Mouse (Mus musculus) CH12.LX (cell line): Measurements from ENCODE around the gene Nid1. TPM values are rescaled to one million over a fixed set of nuclear protein-coding genes. Genes with fewer than 3 reads are reported as not detected.

ENCODE experiments used
- DNase-seq: peaks from one replicate; pipeline ENCODE4 v3.0.0-alpha.2; 2013; ENCODE audit errors: extremely low read depth
- H3K27ac ChIP-seq: 2 replicates; pipeline ENCODE4 v1.5.1; 2012; ENCODE audit warnings: low read depth, mild to moderate bottlenecking, control low read depth, moderate library complexity; ENCODE audit not compliant: insufficient read depth
- H3K27me3 ChIP-seq: replicated peaks from 2 replicates; pipeline ENCODE3; 2012; ENCODE audit warnings: inconsistent platforms
- H3K36me3 ChIP-seq, 2 experiments: replicated peaks in 1 of 2; 2 replicates each; pipeline versions ENCODE3 to v1.6.1; 2012; ENCODE audit warnings: inconsistent platforms in 1 of 2, low read length in 1 of 2, mild to moderate bottlenecking in 1 of 2, mixed read lengths in 1 of 2, moderate library complexity in 1 of 2; ENCODE audit not compliant: control insufficient read depth in 1 of 2, insufficient read depth in 1 of 2
- H3K4me1 ChIP-seq, 2 experiments: 2 replicates each; pipeline ENCODE4 v1.6.1; 2012; ENCODE audit warnings: inconsistent platforms in 1 of 2, moderate library complexity in 1 of 2; ENCODE audit not compliant: insufficient read depth in 2 of 2, control insufficient read depth in 1 of 2
- H3K4me2 ChIP-seq: 2 replicates; pipeline ENCODE4 v1.6.1; 2012; ENCODE audit warnings: low read depth, mild to moderate bottlenecking, control low read depth; ENCODE audit not compliant: poor library complexity, insufficient read depth, severe bottlenecking
- H3K4me3 ChIP-seq, 3 experiments: fragments of 150-350 bp in 1 of 3; sonication (generic) in 1 of 3; replicated peaks in 1 of 3; 2 replicates each; pipeline versions ENCODE3 to v1.5.1; 2011 to 2012; ENCODE audit warnings: low read depth in 2 of 3, low read length in 2 of 3, mild to moderate bottlenecking in 2 of 3, moderate library complexity in 2 of 3, control low read depth in 1 of 3, improper control_type of control experiment in 1 of 3, inconsistent platforms in 1 of 3, mixed read lengths in 1 of 3; ENCODE audit not compliant: poor library complexity in 1 of 3
- H3K79me2 ChIP-seq: replicated peaks from 2 replicates; pipeline ENCODE4 v1.6.1; 2012; ENCODE audit warnings: mild to moderate bottlenecking, moderate library complexity; ENCODE audit not compliant: control insufficient read depth, poor library complexity, insufficient read depth, severe bottlenecking; ENCODE audit errors: extremely low read depth
- H3K9ac ChIP-seq: 2 replicates; pipeline ENCODE4 v1.6.1; 2012; ENCODE audit warnings: low read depth, mild to moderate bottlenecking, control low read depth, moderate library complexity; ENCODE audit not compliant: insufficient read depth
- H3K9me3 ChIP-seq: replicated peaks from 2 replicates; pipeline ENCODE3; 2012; ENCODE audit warnings: low read length, inconsistent platforms, mixed read lengths
- BHLHE40 ChIP-seq: IDR thresholded peaks from 2 replicates; pipeline ENCODE4 v1.6.1; 2011; ENCODE audit warnings: mild to moderate bottlenecking, low read depth, low read length, improper control_type of control experiment
- CHD1 ChIP-seq: IDR thresholded peaks from 2 replicates; pipeline ENCODE4 v1.6.1; 2012; ENCODE audit warnings: low read depth, low read length, improper control_type of control experiment, inconsistent platforms
- CHD2 ChIP-seq: IDR thresholded peaks from 2 replicates; pipeline ENCODE4 v1.6.1; 2011; ENCODE audit warnings: low read length, improper control_type of control experiment
- CTCF ChIP-seq, 2 experiments: IDR thresholded peaks in 1 of 2; conservative IDR thresholded peaks in 1 of 2; 2 replicates each; pipeline ENCODE4 v1.5.1; 2011 to 2012; ENCODE audit warnings: low read depth in 2 of 2, low read length in 2 of 2, improper control_type of control experiment in 1 of 2, inconsistent platforms in 1 of 2, mild to moderate bottlenecking in 1 of 2, moderate library complexity in 1 of 2
- E2F4 ChIP-seq: IDR thresholded peaks from 2 replicates; pipeline ENCODE4 v1.6.1; 2011; ENCODE audit warnings: low read depth, low read length, improper control_type of control experiment; ENCODE audit not compliant: insufficient replicate concordance
- EP300 ChIP-seq: IDR thresholded peaks from 2 replicates; pipeline ENCODE4 v1.6.1; 2011; ENCODE audit warnings: low read length, improper control_type of control experiment
- ETS1 ChIP-seq: conservative IDR thresholded peaks from 2 replicates; pipeline ENCODE4 v1.6.1; 2012; ENCODE audit warnings: low read depth, mild to moderate bottlenecking, inconsistent platforms, low read length, improper control_type of control experiment, moderate library complexity
- GABPA ChIP-seq: IDR thresholded peaks from 2 replicates; pipeline ENCODE4 v1.6.1; 2012; ENCODE audit warnings: low read depth, low read length, improper control_type of control experiment, inconsistent platforms; ENCODE audit not compliant: insufficient replicate concordance
- HCFC1 ChIP-seq: IDR thresholded peaks from 2 replicates; pipeline ENCODE4 v1.6.1; 2012; ENCODE audit warnings: low read depth, mild to moderate bottlenecking, inconsistent platforms, low read length, improper control_type of control experiment
- IRF4 ChIP-seq: IDR thresholded peaks from 2 replicates; pipeline ENCODE4 v1.6.1; 2014; ENCODE audit warnings: low read depth, mild to moderate bottlenecking, inconsistent platforms, low read length, improper control_type of control experiment
- JUND ChIP-seq: conservative IDR thresholded peaks from 2 replicates; pipeline ENCODE4 v1.6.1; 2011; ENCODE audit warnings: low read depth, low read length, improper control_type of control experiment
- KAT2A ChIP-seq: IDR thresholded peaks from 2 replicates; pipeline ENCODE4 v1.6.1; 2012; ENCODE audit warnings: low read length, improper control_type of control experiment, inconsistent platforms; ENCODE audit not compliant: insufficient replicate concordance
- MAFK ChIP-seq: IDR thresholded peaks from 2 replicates; pipeline ENCODE4 v1.6.1; 2011; ENCODE audit warnings: low read length, improper control_type of control experiment; ENCODE audit not compliant: insufficient replicate concordance
- MAX ChIP-seq: IDR thresholded peaks from 2 replicates; pipeline ENCODE4 v1.6.1; 2011; ENCODE audit warnings: low read length, improper control_type of control experiment
- MAZ ChIP-seq: IDR thresholded peaks from 2 replicates; pipeline ENCODE4 v1.6.1; 2012; ENCODE audit warnings: low read depth, mild to moderate bottlenecking, inconsistent platforms, low read length, improper control_type of control experiment, moderate library complexity
- MEF2A ChIP-seq: IDR thresholded peaks from 2 replicates; pipeline ENCODE4 v1.6.1; 2014; ENCODE audit warnings: low read depth, mild to moderate bottlenecking, inconsistent platforms, low read length, improper control_type of control experiment, borderline replicate concordance
- MXI1 ChIP-seq: IDR thresholded peaks from 2 replicates; pipeline ENCODE4 v1.6.1; 2011; ENCODE audit warnings: mild to moderate bottlenecking, low read depth, low read length, improper control_type of control experiment
- MYC ChIP-seq: IDR thresholded peaks from 2 replicates; pipeline ENCODE4 v1.6.1; 2011; ENCODE audit warnings: low read depth, mild to moderate bottlenecking, improper control_type of control experiment, low read length
- NELFE ChIP-seq: IDR thresholded peaks from 2 replicates; pipeline ENCODE4 v1.6.1; 2011; ENCODE audit warnings: low read depth, low read length, improper control_type of control experiment
- NRF1 ChIP-seq: IDR thresholded peaks from 2 replicates; pipeline ENCODE4 v1.6.1; 2014; ENCODE audit warnings: low read depth, mild to moderate bottlenecking, inconsistent platforms, low read length, improper control_type of control experiment, moderate library complexity
- POLR2A ChIP-seq: IDR thresholded peaks from 2 replicates; pipeline ENCODE4 v1.6.1; 2011; ENCODE audit warnings: low read depth, mild to moderate bottlenecking, improper control_type of control experiment, low read length
- POLR2AphosphoS2 ChIP-seq: IDR thresholded peaks from 2 replicates; pipeline ENCODE4 v1.6.1; 2011; ENCODE audit warnings: low read depth, low read length, improper control_type of control experiment
- RAD21 ChIP-seq: IDR thresholded peaks from 2 replicates; pipeline ENCODE4 v1.6.1; 2011; ENCODE audit warnings: low read depth, mild to moderate bottlenecking, low read length, improper control_type of control experiment, moderate library complexity
- RCOR1 ChIP-seq: conservative IDR thresholded peaks from 2 replicates; pipeline ENCODE4 v1.6.1; 2012; ENCODE audit warnings: low read depth, mild to moderate bottlenecking, inconsistent platforms, low read length, improper control_type of control experiment
- SIN3A ChIP-seq: IDR thresholded peaks from 2 replicates; pipeline ENCODE4 v1.6.1; 2012; ENCODE audit warnings: low read length, improper control_type of control experiment, inconsistent platforms
- SMC3 ChIP-seq: IDR thresholded peaks from 2 replicates; pipeline ENCODE4 v1.6.1; 2011; ENCODE audit warnings: low read depth, low read length, improper control_type of control experiment
- TBP ChIP-seq: conservative IDR thresholded peaks from 2 replicates; pipeline ENCODE4 v1.6.1; 2011; ENCODE audit warnings: low read depth, low read length, improper control_type of control experiment
- TCF12 ChIP-seq: IDR thresholded peaks from 2 replicates; pipeline ENCODE4 v1.6.1; 2014; ENCODE audit warnings: low read depth, mild to moderate bottlenecking, inconsistent platforms, low read length, improper control_type of control experiment
- UBTF ChIP-seq: IDR thresholded peaks from 2 replicates; pipeline ENCODE4 v1.6.1; 2012; ENCODE audit warnings: low read depth, mild to moderate bottlenecking, inconsistent platforms, low read length, improper control_type of control experiment, moderate library complexity
- USF1 ChIP-seq: IDR thresholded peaks from 2 replicates; pipeline ENCODE4 v1.6.1; 2014; ENCODE audit warnings: low read depth, mild to moderate bottlenecking, inconsistent platforms, low read length, improper control_type of control experiment
- USF2 ChIP-seq: conservative IDR thresholded peaks from 2 replicates; pipeline ENCODE4 v1.6.1; 2011; ENCODE audit warnings: low read depth, low read length, improper control_type of control experiment
- ZKSCAN1 ChIP-seq: IDR thresholded peaks from 2 replicates; pipeline ENCODE4 v1.6.1; 2012; ENCODE audit warnings: low read depth, inconsistent platforms, low read length, improper control_type of control experiment, borderline replicate concordance
- ZMIZ1 ChIP-seq: IDR thresholded peaks from 2 replicates; pipeline ENCODE4 v1.6.1; 2012; ENCODE audit warnings: low read depth, mild to moderate bottlenecking, inconsistent platforms, low read length, improper control_type of control experiment
- ZNF384 ChIP-seq: IDR thresholded peaks from 2 replicates; pipeline ENCODE4 v1.6.1; 2012; ENCODE audit warnings: low read depth, low read length, improper control_type of control experiment, inconsistent platforms
- dilution Hi-C: fragments of 300-500 bp; cut with MboI; formaldehyde crosslinking; loops from 2 replicates; pipeline ENCODE4 v1.14.3; 2020; ENCODE audit warnings: low sequenced_read_pairs; ENCODE audit not compliant: extremely low pct_unique_long_range_greater_than_20kb, extremely low pct_ligation_motif_present
- in situ Hi-C: fragments of 300-500 bp; cut with MboI; formaldehyde crosslinking; loops from 3 replicates; pipeline ENCODE4 v1.14.3; 2019; ENCODE audit warnings: low sequenced_read_pairs, low pct_ligation_motif_present, low pct_unique_long_range_greater_than_20kb, mixed read lengths
- polyA plus RNA-seq: library from polyadenylated mRNA; unstranded; fragments of >175 nt; gene quantifications from 2 replicates; pipeline ENCODE4 v1.2.1, GENCODE M21; 2012; ENCODE audit warnings: low read depth; ENCODE audit not compliant: insufficient read length
- total RNA-seq, 2 experiments: library from RNA; depleted of rRNA; stranded (reverse); fragments of 300-350 nt in 1 of 2; fragments of >200 nt in 1 of 2; gene quantifications; 2 replicates each; pipeline ENCODE4 v1.2.3; 2012 to 2014

Nid1 gene
- total and polyA plus RNA-seq, 3 experiments, result 0.30 to 0.94 (median 0.38) TPM

DNA sequence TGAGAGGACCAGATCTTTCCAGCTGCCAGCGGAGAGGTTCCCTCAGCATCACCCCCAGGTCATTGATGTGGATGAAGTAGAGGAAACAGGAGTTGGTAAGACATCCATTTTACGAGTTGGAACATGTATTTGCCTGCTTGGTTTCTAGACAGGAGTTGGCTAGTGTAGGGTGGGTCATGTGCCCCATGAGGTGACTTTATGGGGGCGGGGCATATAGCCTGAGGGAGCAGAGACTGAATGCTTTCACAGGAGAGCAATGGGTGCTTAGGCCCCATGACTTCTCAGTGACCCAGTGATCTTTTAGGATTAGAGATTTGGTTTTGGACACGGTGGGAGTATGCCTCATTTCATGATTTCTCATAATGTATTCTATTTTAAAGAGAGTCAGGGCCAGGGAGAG, 31.2 kb downstream of the Nid1 start:
- H3K36me3 ChIP-seq, result no peaks in the 10 kb centered on the region
- H3K27ac ChIP-seq, result no peak overlapping the region
- no peak overlapping the region for H3K4me3 ChIP-seq
- DNase-seq, result no peak
- in situ Hi-C loops, result no loop called here
- H3K4me1 ChIP-seq, result peaks cover 16 to 52% of the 10 kb centered on the region in 2 experiments
- no peaks in the 10 kb centered on the region for H3K9me3 ChIP-seq
- H3K9ac ChIP-seq, result no peak overlapping the region
- dilution Hi-C loops, result no loop called here
- H3K79me2 ChIP-seq, result no peaks in the 10 kb centered on the region
- no peak overlapping the region for H3K4me2 ChIP-seq
- TF ChIP-seq USF1, result peak; percentile 56
- no peak for TF ChIP-seq MAZ
- no peaks in the 10 kb centered on the region for H3K27me3 ChIP-seq

DNA sequence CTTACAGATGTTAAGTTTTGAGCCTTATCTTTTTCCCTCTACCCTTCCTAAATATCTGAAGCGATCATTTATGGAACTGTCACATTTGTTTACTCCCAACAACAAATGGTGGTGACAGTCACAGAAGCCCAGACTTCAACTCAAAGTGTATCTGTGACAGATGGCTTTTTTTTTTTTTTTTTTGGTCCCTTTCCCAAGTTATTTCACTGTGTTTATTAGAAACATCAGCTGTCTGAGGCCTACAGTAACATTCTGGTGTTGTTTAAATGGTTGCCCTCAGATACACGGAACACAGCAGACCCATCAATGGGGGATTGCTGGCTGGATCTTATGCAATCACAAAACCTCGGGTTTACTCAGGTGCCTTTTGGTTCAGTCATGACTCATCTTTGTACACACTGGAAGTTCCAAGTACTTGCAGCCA, 34.0 kb downstream of the Nid1 start:
- Histone ChIP-seq H3K4me2 (peak overlapping the region; percentile 32), H3K79me2 (no peaks in the 10 kb centered on the region), H3K4me3 (no peak overlapping the region), H3K9me3 (no peaks in the 10 kb centered on the region), H3K27ac (no peak overlapping the region), H3K9ac (no peak overlapping the region), H3K4me1 (peaks cover 16 to 51% of the 10 kb centered on the region in 2 experiments), H3K36me3 (no peaks in the 10 kb centered on the region), H3K27me3 (no peaks in the 10 kb centered on the region)
- in situ Hi-C loops (no loop called here), dilution Hi-C loops (no loop called here)
- DNase-seq, result peak; percentile 54
- no peak for TF ChIP-seq MAZ
- TF ChIP-seq GABPA, result no peak
- no peak for TF ChIP-seq NRF1
- peak; percentile 65 for TF ChIP-seq MEF2A
- 0 out of 2 replicates have a peak, but pooled peaks have one; percentile 38 for TF ChIP-seq MYC
- no peak for TF ChIP-seq ZMIZ1
- peak; percentile 84 for TF ChIP-seq ETS1
- TF ChIP-seq MAX, result peak; percentile 49; the same call in 1 of the 2 replicates
- TF ChIP-seq CTCF (conservative IDR thresholded peaks at IDR 0.05 in 1 of 2, IDR thresholded peaks at IDR 0.05 in 1 of 2; ENCODE audit: low read depth in 2 of 2, low read length in 2 of 2), result no peak
- TF ChIP-seq EP300, result peak; percentile 85
- no peak for TF ChIP-seq MAFK
- no peak for TF ChIP-seq RAD21
- TF ChIP-seq CHD2, result peak; percentile 56; the same call in 1 of the 2 replicates
- TF ChIP-seq MXI1, result no peak
- TF ChIP-seq CHD1, result no peak
- TF ChIP-seq UBTF, result no peak
- TF ChIP-seq HCFC1, result no peak
- TF ChIP-seq SMC3, result no peak
- no peak for TF ChIP-seq TBP
- no peak for TF ChIP-seq SIN3A
- TF ChIP-seq USF2, result no peak
- no peak for TF ChIP-seq USF1
- TF ChIP-seq IRF4, result peak; percentile 90
- peak; percentile 73 for TF ChIP-seq ZNF384
- peak; percentile 92 for TF ChIP-seq BHLHE40
- peak; percentile 86 for TF ChIP-seq JUND
- no peak for TF ChIP-seq E2F4
- no peak for TF ChIP-seq ZKSCAN1
- no peak for TF ChIP-seq POLR2A
- TF ChIP-seq POLR2AphosphoS2, result no peak
- TF ChIP-seq TCF12, result peak; percentile 72
- TF ChIP-seq KAT2A, result 0 out of 2 replicates have a peak, but pooled peaks have one; percentile 24
- TF ChIP-seq RCOR1, result peak; percentile 69
- TF ChIP-seq NELFE, result no peak
